Mouse (Mus musculus): ENCODE results near the gene Lhx8. TPM values are rescaled to one million over a fixed set of nuclear protein-coding genes. Genes with fewer than 3 reads are reported as not detected.

The Lhx8 gene
- polyA plus RNA-seq, 1 experiment from 2014 or later, result 0.64 TPM

- H3K9ac ChIP-seq, result no peak overlapping the region
- H3K27ac ChIP-seq, result no peak overlapping the region
- no peak overlapping the region for H3K4me2 ChIP-seq
- no peak overlapping the region for H3K4me3 ChIP-seq
- WGBS, result 60% methylated on average over 16 of the region's 16 CpGs
- no peaks in the 10 kb centered on the region for H3K4me1 ChIP-seq (replicated peaks)
- H3K9me3 ChIP-seq (replicated peaks), result no peaks in the 10 kb centered on the region
- H3K27me3 ChIP-seq, result no peaks in the 10 kb centered on the region
- ATAC-seq (replicated peaks; ENCODE audit: insufficient number of reproducible peaks, insufficient read depth, low FRiP score, low read depth), result no peak
- no peaks in the 10 kb centered on the region for H3K36me3 ChIP-seq
Observed at GRCm38 (mm10) chr3:154305163-154305884, 25.1 kb downstream of the Lhx8 start.

GRCm38 (mm10) chr3:154301102-154301501 lies 29.4 kb downstream of the Lhx8 start:
- Histone ChIP-seq H3K27ac (no peak overlapping the region), H3K4me1 (replicated peaks) (no peaks in the 10 kb centered on the region), H3K4me3 (no peak overlapping the region), H3K4me2 (no peak overlapping the region), H3K9me3 (replicated peaks) (no peaks in the 10 kb centered on the region), H3K36me3 (no peaks in the 10 kb centered on the region), H3K27me3 (no peaks in the 10 kb centered on the region), H3K9ac (no peak overlapping the region)
- 67% methylated on average over 4 of the region's 4 CpGs for WGBS
- ATAC-seq (replicated peaks; ENCODE audit: insufficient number of reproducible peaks, insufficient read depth, low FRiP score, low read depth), result no peak

DNA sequence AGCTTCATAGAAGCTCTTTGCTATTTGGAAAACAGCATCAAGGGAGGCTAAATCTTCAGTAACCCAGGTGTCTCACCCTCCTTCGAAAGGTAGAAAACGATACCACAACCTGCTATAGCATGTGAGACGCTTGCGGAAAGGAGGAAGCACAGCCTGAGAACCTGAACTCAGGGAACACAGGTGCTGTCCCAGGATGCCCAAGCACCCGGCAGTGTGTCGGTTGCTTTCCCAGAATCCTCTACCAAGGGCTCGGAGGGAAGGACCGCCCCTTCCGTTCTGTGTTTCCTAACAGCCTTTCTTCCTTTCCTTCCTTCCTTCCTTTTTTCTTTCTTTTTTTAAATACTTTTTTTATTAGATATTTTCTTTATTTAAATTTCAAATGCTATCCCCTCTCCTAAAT lies 30.5 kb downstream of the Lhx8 start:
- no peak overlapping the region for H3K27ac ChIP-seq
- no peak overlapping the region for H3K9ac ChIP-seq
- no peaks in the 10 kb centered on the region for H3K27me3 ChIP-seq
- ATAC-seq (replicated peaks; ENCODE audit: insufficient number of reproducible peaks, insufficient read depth, low FRiP score, low read depth), result no peak
- WGBS, result 89% methylated on average over 9 of the region's 9 CpGs
- no peak overlapping the region for H3K4me2 ChIP-seq
- no peaks in the 10 kb centered on the region for H3K9me3 ChIP-seq (replicated peaks)
- H3K4me3 ChIP-seq, result no peak overlapping the region
- no peaks in the 10 kb centered on the region for H3K36me3 ChIP-seq
- H3K4me1 ChIP-seq (replicated peaks), result no peaks in the 10 kb centered on the region

DNA sequence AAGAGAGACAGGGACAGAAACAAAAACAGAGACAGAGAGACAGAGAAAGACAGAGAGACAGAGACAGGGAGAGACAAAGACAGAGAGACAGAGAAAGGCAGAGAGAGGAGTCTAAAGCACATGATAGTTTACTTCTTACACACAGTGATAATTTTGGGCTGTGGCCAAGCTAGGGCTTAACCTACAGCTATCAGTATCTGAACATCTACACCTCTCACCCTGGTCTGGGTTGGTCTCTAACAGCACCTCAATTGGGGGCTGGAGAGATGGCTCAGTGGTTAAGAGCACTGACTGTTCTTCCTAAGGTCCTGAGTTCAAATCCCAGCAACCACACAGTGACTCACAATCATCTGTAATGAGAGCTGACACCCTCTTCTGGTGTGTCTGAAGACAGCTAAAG lies 32.0 kb downstream of the Lhx8 start:
- no peak overlapping the region for H3K27ac ChIP-seq
- H3K9ac ChIP-seq, result no peak overlapping the region
- no peaks in the 10 kb centered on the region for H3K27me3 ChIP-seq
- no peak overlapping the region for H3K4me2 ChIP-seq
- ATAC-seq (replicated peaks; ENCODE audit: insufficient number of reproducible peaks, insufficient read depth, low FRiP score, low read depth), result no peak
- H3K4me1 ChIP-seq (replicated peaks), result no peaks in the 10 kb centered on the region
- H3K4me3 ChIP-seq, result no peak overlapping the region
- H3K36me3 ChIP-seq, result no peaks in the 10 kb centered on the region
- no peaks in the 10 kb centered on the region for H3K9me3 ChIP-seq (replicated peaks)

DNA sequence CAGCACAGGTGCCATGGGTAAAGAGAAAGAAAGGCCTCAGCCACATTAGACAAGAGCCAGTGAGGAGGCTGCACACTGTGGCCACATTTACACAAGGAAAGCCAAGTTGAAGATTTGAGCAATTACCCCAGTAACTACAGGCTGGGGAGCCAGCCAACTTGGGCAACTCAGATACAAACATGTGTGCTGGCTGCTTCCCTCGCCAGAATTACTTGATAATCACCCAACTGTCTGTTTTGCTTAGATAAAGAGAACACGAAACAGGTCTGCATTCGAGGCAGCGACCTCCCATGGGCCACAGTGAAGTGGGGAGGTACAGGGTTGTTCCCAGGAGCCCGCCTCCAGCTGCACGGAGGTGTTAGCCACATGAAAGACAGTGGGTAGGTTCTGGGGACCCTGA lies 33.0 kb downstream of the Lhx8 start:
- Histone ChIP-seq H3K27me3 (peaks cover 7% of the 10 kb centered on the region; the same call in 1 of the 2 replicates), H3K4me3 (no peak overlapping the region), H3K9me3 (replicated peaks) (no peaks in the 10 kb centered on the region), H3K36me3 (no peaks in the 10 kb centered on the region), H3K9ac (no peak overlapping the region), H3K27ac (no peak overlapping the region), H3K4me2 (no peak overlapping the region), H3K4me1 (replicated peaks) (no peaks in the 10 kb centered on the region)
- no peak; the same call in 1 of the 2 replicates for ATAC-seq (replicated peaks; ENCODE audit: insufficient number of reproducible peaks, insufficient read depth, low FRiP score, low read depth)
- 23% methylated on average over 6 of the region's 6 CpGs for WGBS

GRCm38 (mm10) chr3:154294924-154295834 lies 35.3 kb downstream of the Lhx8 start:
- no peak overlapping the region for H3K4me2 ChIP-seq
- 85% methylated on average over 17 of the region's 17 CpGs for WGBS
- H3K27me3 ChIP-seq, result peaks cover 10% of the 10 kb centered on the region; the same call in 1 of the 2 replicates
- no peaks in the 10 kb centered on the region for H3K4me1 ChIP-seq (replicated peaks)
- H3K27ac ChIP-seq, result no peak overlapping the region
- no peak overlapping the region for H3K4me3 ChIP-seq
- H3K36me3 ChIP-seq, result no peaks in the 10 kb centered on the region
- no peak for ATAC-seq (replicated peaks; ENCODE audit: insufficient number of reproducible peaks, insufficient read depth, low FRiP score, low read depth)
- H3K9ac ChIP-seq, result no peak overlapping the region
- H3K9me3 ChIP-seq (replicated peaks), result no peaks in the 10 kb centered on the region

DNA sequence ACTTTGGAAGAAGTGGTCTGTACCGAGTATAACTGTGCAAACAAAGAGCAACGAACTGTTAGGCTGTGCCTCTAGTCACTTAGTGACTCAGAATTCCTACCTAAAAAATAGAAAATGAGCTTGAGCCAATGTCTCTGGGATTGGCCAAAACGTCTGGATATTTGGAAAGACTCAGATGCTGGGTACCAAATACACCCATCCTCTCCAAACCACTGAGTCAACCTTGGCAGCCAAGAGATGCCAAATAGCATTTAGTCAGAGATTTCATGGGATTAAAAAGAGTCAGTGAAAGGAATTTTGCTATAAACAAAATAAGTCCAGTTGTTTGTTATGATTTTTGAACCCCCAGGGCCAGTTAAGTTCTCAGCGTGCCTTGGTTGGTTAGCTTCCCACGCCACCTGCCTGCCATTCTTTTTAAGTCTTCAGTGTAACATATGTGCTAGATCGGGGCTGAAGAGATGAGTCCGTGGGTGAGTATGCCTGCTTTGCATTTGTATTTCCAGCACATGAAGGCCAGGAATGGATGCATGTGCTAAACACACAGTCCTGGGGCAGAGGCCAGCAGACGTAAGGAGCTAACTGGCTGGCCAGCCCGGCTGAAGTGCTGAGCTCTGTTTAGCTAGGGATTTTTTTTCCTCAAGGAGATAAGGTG lies 36.5 kb downstream of the Lhx8 start:
- H3K27me3 ChIP-seq, result peaks cover 10% of the 10 kb centered on the region; the same call in 1 of the 2 replicates
- H3K27ac ChIP-seq, result no peak overlapping the region
- no peaks in the 10 kb centered on the region for H3K36me3 ChIP-seq
- H3K4me3 ChIP-seq, result no peak overlapping the region
- H3K9me3 ChIP-seq (replicated peaks), result no peaks in the 10 kb centered on the region
- no peak for ATAC-seq (replicated peaks; ENCODE audit: insufficient number of reproducible peaks, insufficient read depth, low FRiP score, low read depth)
- whole genome bisulfite sequencing, result 64% methylated on average over 9 of the region's 9 CpGs
- no peaks in the 10 kb centered on the region for H3K4me1 ChIP-seq (replicated peaks)
- H3K4me2 ChIP-seq, result no peak overlapping the region
- no peak overlapping the region for H3K9ac ChIP-seq

GRCm38 (mm10) chr3:154292126-154292525 lies 38.3 kb downstream of the Lhx8 start:
- Histone ChIP-seq H3K9ac (no peak overlapping the region), H3K4me1 (replicated peaks) (no peaks in the 10 kb centered on the region), H3K4me3 (no peak overlapping the region), H3K27me3 (peaks cover 10% of the 10 kb centered on the region; the same call in 1 of the 2 replicates), H3K27ac (no peak overlapping the region), H3K4me2 (no peak overlapping the region), H3K9me3 (replicated peaks) (no peaks in the 10 kb centered on the region), H3K36me3 (no peaks in the 10 kb centered on the region)
- ATAC-seq (replicated peaks; ENCODE audit: insufficient number of reproducible peaks, insufficient read depth, low FRiP score, low read depth), result no peak
- 56% methylated on average over 5 of the region's 5 CpGs for WGBS

GRCm38 (mm10) chr3:154290351-154290750 lies 40.1 kb downstream of the Lhx8 start:
- WGBS, result 60% methylated on average over 2 of the region's 2 CpGs
- no peak overlapping the region for H3K4me3 ChIP-seq
- no peak overlapping the region for H3K27ac ChIP-seq
- peaks cover 10% of the 10 kb centered on the region; the same call in 1 of the 2 replicates for H3K27me3 ChIP-seq
- no peak for ATAC-seq (replicated peaks; ENCODE audit: insufficient number of reproducible peaks, insufficient read depth, low FRiP score, low read depth)
- H3K4me1 ChIP-seq (replicated peaks), result no peaks in the 10 kb centered on the region
- H3K9me3 ChIP-seq (replicated peaks), result no peaks in the 10 kb centered on the region
- no peaks in the 10 kb centered on the region for H3K36me3 ChIP-seq
- no peak overlapping the region for H3K4me2 ChIP-seq
- H3K9ac ChIP-seq, result no peak overlapping the region

GRCm38 (mm10) chr3:154288429-154289069 lies 41.9 kb downstream of the Lhx8 start:
- 75% methylated on average over 4 of the region's 4 CpGs for WGBS
- no peak overlapping the region for H3K9ac ChIP-seq
- H3K9me3 ChIP-seq (replicated peaks), result no peaks in the 10 kb centered on the region
- H3K4me3 ChIP-seq, result no peak overlapping the region
- no peak overlapping the region for H3K27ac ChIP-seq
- peaks cover 10% of the 10 kb centered on the region; the same call in 1 of the 2 replicates for H3K27me3 ChIP-seq
- no peak overlapping the region for H3K4me2 ChIP-seq
- ATAC-seq (replicated peaks; ENCODE audit: insufficient number of reproducible peaks, insufficient read depth, low FRiP score, low read depth), result no peak
- no peaks in the 10 kb centered on the region for H3K4me1 ChIP-seq (replicated peaks)
- H3K36me3 ChIP-seq, result no peaks in the 10 kb centered on the region

GRCm38 (mm10) chr3:154287217-154287616 lies 43.2 kb downstream of the Lhx8 start:
- H3K36me3 ChIP-seq, result no peaks in the 10 kb centered on the region
- no peak overlapping the region for H3K9ac ChIP-seq
- no peak for ATAC-seq (replicated peaks; ENCODE audit: insufficient number of reproducible peaks, insufficient read depth, low FRiP score, low read depth)
- H3K4me2 ChIP-seq, result no peak overlapping the region
- H3K4me3 ChIP-seq, result no peak overlapping the region
- H3K27me3 ChIP-seq, result peaks cover 7% of the 10 kb centered on the region; the same call in 1 of the 2 replicates
- H3K27ac ChIP-seq, result no peak overlapping the region
- no peaks in the 10 kb centered on the region for H3K4me1 ChIP-seq (replicated peaks)
- WGBS, result 49% methylated on average over 2 of the region's 2 CpGs
- no peaks in the 10 kb centered on the region for H3K9me3 ChIP-seq (replicated peaks)
